Mouse (Mus musculus): ENCODE results near the gene Ms4a4a. TPM values are rescaled to one million over a fixed set of nuclear protein-coding genes. Genes with fewer than 3 reads are reported as not detected.
"Not testable (repeated sequence)": the region's sequence is repeated elsewhere in the genome, so short reads cannot be mapped to it uniquely, and the experiment has no call there.

The Ms4a4a gene
- polyA plus RNA-seq, 1 experiment from 2014 or later = 0.33 TPM

DNA sequence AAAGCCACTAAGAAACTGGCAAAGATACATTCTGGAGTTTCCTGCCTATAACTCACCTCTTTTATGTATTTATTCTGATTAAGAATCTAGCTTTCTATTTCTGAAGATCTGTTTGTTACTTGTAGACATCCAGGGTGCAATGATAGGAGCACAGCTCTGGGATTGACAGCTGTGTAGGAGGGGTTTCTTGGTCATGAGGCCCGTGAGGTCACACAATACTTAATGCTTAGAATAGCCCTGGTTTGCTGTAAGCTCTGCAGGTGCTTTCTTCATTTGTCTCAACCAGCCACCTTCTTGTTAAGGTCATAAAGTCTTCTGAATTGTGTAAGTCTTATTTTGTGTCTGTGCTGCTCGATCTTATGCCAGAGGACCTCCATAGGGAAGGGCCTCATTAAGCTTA, 13.6 kb downstream of the Ms4a4a start:
- DNase-seq (ENCODE audit: low spot score) = no peak
- Histone ChIP-seq H3K4me3 (no peak overlapping the region), H3K36me3 (no peaks in the 10 kb centered on the region), H3K27ac (no peak overlapping the region), H3K9me3 (no peaks in the 10 kb centered on the region), H3K4me1 (no peaks in the 10 kb centered on the region), H3K27me3 (ENCODE audit: insufficient read depth, poor library complexity, severe bottlenecking) (no peaks in the 10 kb centered on the region)
- WGBS = 79% methylated on average over 2 of the region's 2 CpGs

GRCm38 (mm10) chr19:11395769-11396168, 20.4 kb downstream of the Ms4a4a start:
- no peak for DNase-seq (ENCODE audit: low spot score)
- Histone ChIP-seq H3K27ac (no peak overlapping the region), H3K4me3 (no peak overlapping the region), H3K27me3 (ENCODE audit: insufficient read depth, poor library complexity, severe bottlenecking) (no peaks in the 10 kb centered on the region), H3K36me3 (no peaks in the 10 kb centered on the region), H3K9me3 (no peaks in the 10 kb centered on the region), H3K4me1 (no peaks in the 10 kb centered on the region)

GRCm38 (mm10) chr19:11404527-11404926, 29.2 kb downstream of the Ms4a4a start, which contains the start of gene Ms4a4c:
Gene Ms4a4c (plus strand): TSS chr19:11404770.
- H3K36me3 ChIP-seq = no peaks in the 10 kb centered on the region
- H3K27ac ChIP-seq = no peak within 1 kb of the TSS
- 68% methylated on average over 3 of the region's 3 CpGs for WGBS
- no peaks in the 10 kb centered on the region for H3K4me1 ChIP-seq
- H3K27me3 ChIP-seq (ENCODE audit: insufficient read depth, poor library complexity, severe bottlenecking) = no peaks in the 10 kb centered on the region
- H3K4me3 ChIP-seq = no peak within 1 kb of the TSS
- DNase-seq (ENCODE audit: low spot score) = no peak
- no peaks in the 10 kb centered on the region for H3K9me3 ChIP-seq

DNA sequence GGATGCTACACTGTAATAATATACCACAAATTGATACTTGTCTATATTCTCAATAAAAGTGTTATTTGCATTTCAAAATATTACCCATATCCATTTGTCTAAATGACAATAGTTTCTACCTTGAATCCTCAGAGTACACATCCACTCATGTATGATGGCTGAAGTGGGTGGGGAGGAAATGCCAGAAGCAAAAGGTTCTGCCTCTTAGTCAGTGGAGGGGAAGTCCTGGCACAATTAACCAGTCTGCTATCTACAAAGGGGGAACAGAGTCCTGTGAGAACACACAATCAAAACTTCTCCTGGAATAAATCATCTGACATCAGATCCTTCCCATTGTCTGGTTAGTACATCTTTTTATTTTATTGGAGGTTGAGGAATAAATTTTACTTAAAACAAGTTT, 32.1 kb downstream of the Ms4a4a start:
- Histone ChIP-seq H3K27me3 (ENCODE audit: insufficient read depth, poor library complexity, severe bottlenecking) (no peaks in the 10 kb centered on the region), H3K9me3 (no peaks in the 10 kb centered on the region)
- no peak for DNase-seq (ENCODE audit: low spot score)

GRCm38 (mm10) chr19:11408591-11408990, 33.3 kb downstream of the Ms4a4a start:
- Histone ChIP-seq H3K4me3 (no peak overlapping the region), H3K4me1 (no peaks in the 10 kb centered on the region), H3K27ac (no peak overlapping the region), H3K36me3 (no peaks in the 10 kb centered on the region), H3K27me3 (ENCODE audit: insufficient read depth, poor library complexity, severe bottlenecking) (no peaks in the 10 kb centered on the region), H3K9me3 (no peaks in the 10 kb centered on the region)
- no peak for DNase-seq (ENCODE audit: low spot score)
- WGBS = 76% methylated on average over 1 of the region's 1 CpGs

More for the DNA sequence above, 32.1 kb downstream of the Ms4a4a start:
- no peak overlapping the region for H3K4me3 ChIP-seq
- no peaks in the 10 kb centered on the region for H3K4me1 ChIP-seq
- no peaks in the 10 kb centered on the region for H3K36me3 ChIP-seq
- H3K27ac ChIP-seq = no peak overlapping the region

DNA sequence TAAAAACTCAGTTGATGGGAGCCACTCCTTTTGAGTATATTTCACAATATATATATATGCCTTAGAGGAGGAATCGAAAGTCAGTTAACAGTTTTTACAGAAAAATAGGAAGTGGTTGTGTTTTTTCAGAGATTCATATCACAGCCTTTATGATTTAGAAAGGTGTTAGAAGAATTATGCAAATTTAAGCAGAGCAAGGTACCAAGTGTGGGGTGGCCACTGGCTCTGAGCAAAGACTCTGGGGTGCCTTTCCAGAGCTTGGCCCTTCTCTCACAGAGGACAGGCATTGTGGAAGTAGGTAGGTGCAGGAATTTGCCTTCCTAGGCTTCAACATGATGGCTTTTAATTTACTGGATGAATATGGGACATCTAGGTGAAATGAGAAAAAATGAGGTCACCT, 36.3 kb downstream of the Ms4a4a start:
- 80% methylated on average over 1 of the region's 1 CpGs for WGBS
- Histone ChIP-seq H3K9me3 (no peaks in the 10 kb centered on the region), H3K4me1 (no peaks in the 10 kb centered on the region), H3K36me3 (no peaks in the 10 kb centered on the region), H3K27ac (no peak overlapping the region), H3K4me3 (no peak overlapping the region), H3K27me3 (ENCODE audit: insufficient read depth, poor library complexity, severe bottlenecking) (no peaks in the 10 kb centered on the region)
- DNase-seq (ENCODE audit: low spot score) = no peak

- Histone ChIP-seq H3K9me3 (no peaks in the 10 kb centered on the region), H3K27me3 (ENCODE audit: insufficient read depth, poor library complexity, severe bottlenecking) (no peaks in the 10 kb centered on the region), H3K36me3 (no peaks in the 10 kb centered on the region), H3K4me3 (no peak overlapping the region), H3K27ac (no peak overlapping the region), H3K4me1 (no peaks in the 10 kb centered on the region)
- 81% methylated on average over 1 of the region's 1 CpGs for WGBS
- DNase-seq (ENCODE audit: low spot score) = no peak
Observed at GRCm38 (mm10) chr19:11414084-11414483, 38.8 kb downstream of the Ms4a4a start.

GRCm38 (mm10) chr19:11415581-11415980, 40.3 kb downstream of the Ms4a4a start:
- no peaks in the 10 kb centered on the region for H3K9me3 ChIP-seq
- DNase-seq (ENCODE audit: low spot score) = no peak
- H3K27ac ChIP-seq = no peak overlapping the region
- no peaks in the 10 kb centered on the region for H3K36me3 ChIP-seq
- 71% methylated on average over 3 of the region's 3 CpGs for WGBS
- no peak overlapping the region for H3K4me3 ChIP-seq
- H3K27me3 ChIP-seq (ENCODE audit: insufficient read depth, poor library complexity, severe bottlenecking) = no peaks in the 10 kb centered on the region
- H3K4me1 ChIP-seq = no peaks in the 10 kb centered on the region

DNA sequence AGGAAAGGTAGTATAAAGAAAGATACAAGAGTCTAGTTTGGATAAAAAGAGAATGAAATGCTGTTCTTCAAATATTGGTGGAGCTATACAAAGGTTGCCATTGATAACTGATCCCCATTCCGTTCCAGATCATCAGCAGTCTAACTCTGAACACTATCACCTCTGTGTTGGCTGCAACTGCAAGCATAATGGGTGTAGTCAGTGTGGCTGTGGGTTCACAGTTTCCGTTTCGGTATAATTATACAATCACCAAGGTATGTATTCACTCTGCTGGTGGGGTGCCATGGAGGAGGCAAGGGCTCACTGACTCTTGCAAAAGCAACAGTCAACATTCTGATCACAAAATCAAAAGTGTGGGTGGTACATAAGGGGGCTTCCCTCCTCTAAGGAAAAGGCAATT, 43.5 kb downstream of the Ms4a4a start:
- H3K36me3 ChIP-seq; H3K4me1 ChIP-seq; H3K27ac ChIP-seq; H3K27me3 ChIP-seq (ENCODE audit: insufficient read depth, poor library complexity, severe bottlenecking); DNase-seq (ENCODE audit: low spot score); H3K9me3 ChIP-seq; H3K4me3 ChIP-seq: not testable (repeated sequence)
- 71% methylated on average over 3 of the region's 3 CpGs for WGBS

GRCm38 (mm10) chr19:11431209-11431608, 55.9 kb downstream of the Ms4a4a start:
- H3K27ac ChIP-seq; H3K9me3 ChIP-seq; H3K4me1 ChIP-seq; H3K27me3 ChIP-seq (ENCODE audit: insufficient read depth, poor library complexity, severe bottlenecking); H3K4me3 ChIP-seq; H3K36me3 ChIP-seq; DNase-seq (ENCODE audit: low spot score): not testable (repeated sequence)
- WGBS = 83% methylated on average over 1 of the region's 1 CpGs

- no peak overlapping the region for H3K4me3 ChIP-seq
- H3K27me3 ChIP-seq (ENCODE audit: insufficient read depth, poor library complexity, severe bottlenecking) = no peaks in the 10 kb centered on the region
- no peak overlapping the region for H3K27ac ChIP-seq
- 81% methylated on average over 4 of the region's 4 CpGs for WGBS
- H3K4me1 ChIP-seq = no peaks in the 10 kb centered on the region
- DNase-seq (ENCODE audit: low spot score) = no peak
- no peaks in the 10 kb centered on the region for H3K36me3 ChIP-seq
- no peaks in the 10 kb centered on the region for H3K9me3 ChIP-seq
Observed at GRCm38 (mm10) chr19:11435058-11435834, 59.9 kb downstream of the Ms4a4a start.

Measured in heart, embryonic 10.5 days (tissue).